Mouse (Mus musculus): ENCODE data around the gene Fam92b.

Fam92b gene

GRCm38 (mm10) chr8:120190107-120190809, 13.0 kb upstream of the Fam92b start:
- DNase-seq (ENCODE audit: inconsistent age in 2 of 2, low spot score in 1 of 2) = peak in 1 of 2 experiments; percentile 40

- peak in 1 of 2 experiments; percentile 55 for DNase-seq (ENCODE audit: inconsistent age in 2 of 2, low spot score in 1 of 2)
These were observed 12.2 kb upstream of the Fam92b start for GRCm38 (mm10) chr8:120189440-120189839.

- DNase-seq (ENCODE audit: inconsistent age in 2 of 2, low spot score in 1 of 2) = peak; percentile 74 to 82
These were observed 11.2 kb upstream of the Fam92b start for GRCm38 (mm10) chr8:120188510-120188909.

- peak; percentile 69 to 84 for DNase-seq (ENCODE audit: inconsistent age in 2 of 2, low spot score in 1 of 2)
These were observed 9.2 kb upstream of the Fam92b start for GRCm38 (mm10) chr8:120186454-120186853.

- DNase-seq (ENCODE audit: inconsistent age in 2 of 2, low spot score in 1 of 2) = peak in 1 of 2 experiments; percentile 68
These were observed 7.9 kb upstream of the Fam92b start for GRCm38 (mm10) chr8:120184850-120185792.

- DNase-seq (ENCODE audit: inconsistent age in 2 of 2, low spot score in 1 of 2) = no peak
These were observed 7.1 kb upstream of the Fam92b start for GRCm38 (mm10) chr8:120184366-120184765.

- DNase-seq (ENCODE audit: inconsistent age in 2 of 2, low spot score in 1 of 2) = peak in 1 of 2 experiments; percentile 74
These were observed 4.7 kb upstream of the Fam92b start for GRCm38 (mm10) chr8:120181861-120182414.

- DNase-seq (ENCODE audit: inconsistent age in 2 of 2, low spot score in 1 of 2) = peak in 1 of 2 experiments; percentile 77
These were observed 4.0 kb upstream of the Fam92b start for GRCm38 (mm10) chr8:120181274-120181673.

- no peak for DNase-seq (ENCODE audit: inconsistent age in 2 of 2, low spot score in 1 of 2)
These were observed 3.2 kb upstream of the Fam92b start for GRCm38 (mm10) chr8:120180445-120180970.

GRCm38 (mm10) chr8:120179027-120179431, 1.8 kb upstream of the Fam92b start:
- DNase-seq (ENCODE audit: inconsistent age in 2 of 2, low spot score in 1 of 2) = peak; percentile 92 to 98

GRCm38 (mm10) chr8:120178124-120178514, 853 bp upstream of the Fam92b start:
- DNase-seq (ENCODE audit: inconsistent age in 2 of 2, low spot score in 1 of 2) = no peak

GRCm38 (mm10) chr8:120176605-120177004, 661 bp downstream of the Fam92b start:
- no peak for DNase-seq (ENCODE audit: inconsistent age in 2 of 2, low spot score in 1 of 2)

GRCm38 (mm10) chr8:120174606-120175005, 2.7 kb downstream of the Fam92b start:
- DNase-seq (ENCODE audit: inconsistent age in 2 of 2, low spot score in 1 of 2) = no peak

- DNase-seq (ENCODE audit: inconsistent age in 2 of 2, low spot score in 1 of 2) = peak; percentile 61 to 67
These were observed 4.1 kb downstream of the Fam92b start for GRCm38 (mm10) chr8:120173195-120173594.

GRCm38 (mm10) chr8:120169119-120169518, 8.1 kb downstream of the Fam92b start:
- DNase-seq (ENCODE audit: inconsistent age in 2 of 2, low spot score in 1 of 2) = no peak

- peak in 1 of 2 experiments; percentile 44 for DNase-seq (ENCODE audit: inconsistent age in 2 of 2, low spot score in 1 of 2)
These were observed 9.4 kb downstream of the Fam92b start for GRCm38 (mm10) chr8:120167821-120168220.

- DNase-seq (ENCODE audit: inconsistent age in 2 of 2, low spot score in 1 of 2) = peak in 1 of 2 experiments; percentile 47
These were observed 10.1 kb downstream of the Fam92b start for GRCm38 (mm10) chr8:120167136-120167535.

- DNase-seq (ENCODE audit: inconsistent age in 2 of 2, low spot score in 1 of 2) = peak in 1 of 2 experiments; percentile 74
These were observed 13.2 kb downstream of the Fam92b start for GRCm38 (mm10) chr8:120164026-120164425.

GRCm38 (mm10) chr8:120163376-120163775, 13.9 kb downstream of the Fam92b start:
- DNase-seq (ENCODE audit: inconsistent age in 2 of 2, low spot score in 1 of 2) = peak in 1 of 2 experiments; percentile 61

GRCm38 (mm10) chr8:120162404-120162752, 14.9 kb downstream of the Fam92b start:
- no peak for DNase-seq (ENCODE audit: inconsistent age in 2 of 2, low spot score in 1 of 2)
